8 mouse cellular contexts compared by ENCODE assay signal in genomic region chr2:174329663-174330615, GRCm38 (mm10). TPM values are rescaled to one million over a fixed set of nuclear protein-coding genes. Genes with fewer than 3 reads are reported as not detected.
DNase-seq lines count a peak whose midpoint lies in the region; ATAC-seq and TF ChIP-seq lines count a peak whose summit lies in the region.

No protein-coding gene starts in this region.

- peak overlapping the region; percentile 100 for H3K27ac ChIP-seq in heart, embryonic 15.5 days
- peak overlapping the region; percentile 21; the same call in 1 of the 2 replicates for H3K27ac ChIP-seq in thymus, adult 2 months (ENCODE audit: control insufficient read depth, insufficient read depth, low read length)

- H3K4me1 ChIP-seq in heart, embryonic 15.5 days (replicated peaks) = peaks cover 40% of the 10 kb centered on the region
- H3K4me1 ChIP-seq in thymus, adult 2 months (replicated peaks; ENCODE audit: control insufficient read depth, insufficient read depth, low read length) = peaks cover 20% of the 10 kb centered on the region

- peak; percentile 78 for DNase-seq in CD4-positive, CD25-positive, alpha-beta regulatory T cell, adult 2 months (ENCODE audit: low read depth, low spot score)
- peak; percentile 78 for DNase-seq in brain, embryonic 18.5 days (ENCODE audit: low read depth, low spot score)
- DNase-seq in fibroblast of lung, adult 2 months (ENCODE audit: low read depth) = peak; percentile 56
- peak; percentile 86 to 93 for DNase-seq in kidney, postnatal 25 days
- DNase-seq in lung, adult 18-20 months = peak; percentile 82 to 83
- DNase-seq in ovary, adult 18-20 months (ENCODE audit: low spot score) = peak; percentile 82
- DNase-seq in thymus, adult 2 months = peak; percentile 76

- no peaks in the 10 kb centered on the region for H3K36me3 ChIP-seq in heart, embryonic 15.5 days
- no peaks in the 10 kb centered on the region for H3K36me3 ChIP-seq in thymus, adult 2 months (ENCODE audit: control insufficient read depth, insufficient read depth, low read length)

- H3K9ac ChIP-seq in heart, embryonic 15.5 days = peak overlapping the region; percentile 100

- TF ChIP-seq POLR2A in thymus, adult 2 months (IDR thresholded peaks at IDR 0.05; ENCODE audit: control insufficient read depth, extremely low read depth, insufficient read depth, low read length, poor library complexity) = 0 out of 2 replicates have a peak, but pooled peaks have one; percentile 22

- peak; percentile 30; the same call in 1 of the 2 replicates for TF ChIP-seq CTCF in thymus, adult 2 months (IDR thresholded peaks at IDR 0.05; ENCODE audit: borderline replicate concordance, control insufficient read depth, extremely low read depth, insufficient read depth, low read length, poor library complexity)

- H3K4me3 ChIP-seq in heart, embryonic 15.5 days = peak overlapping the region; percentile 97
- peak overlapping the region; percentile 72 for H3K4me3 ChIP-seq in thymus, adult 2 months (ENCODE audit: control insufficient read depth, insufficient read depth, low read length)

- H3K9me3 ChIP-seq in heart, embryonic 15.5 days (replicated peaks) = no peaks in the 10 kb centered on the region

- under 1% methylated on average over 106 of the region's 131 CpGs for whole genome bisulfite sequencing in heart, embryonic 15.5 days
- 1% methylated on average over 109 of the region's 131 CpGs for WGBS in thymus, adult 2 months

- ATAC-seq in heart, embryonic 15.5 days (replicated peaks; ENCODE audit: insufficient number of reproducible peaks, insufficient read depth, low FRiP score, low read depth) = peak; percentile 87

- H3K27me3 ChIP-seq in heart, embryonic 15.5 days = no peaks in the 10 kb centered on the region
- H3K27me3 ChIP-seq in thymus, adult 2 months (ENCODE audit: control insufficient read depth, insufficient read depth, low read length) = no peaks in the 10 kb centered on the region

- peak overlapping the region; percentile 70 for H3K4me2 ChIP-seq in heart, embryonic 15.5 days

RNA-seq across cellular contexts. Expression of gene Gm20721, which starts 16.6 kb away (rescaled TPM):
- 17.1 and 32.0 TPM in 2 replicates for polyA plus RNA-seq in heart, embryonic 15.5 days (2015; fragmentation: Nextera tagmentation; extraction: Ambion mirVana)
- polyA plus RNA-seq in thymus, adult 2 months (2012; rRNA removed) = 0.07 and 0.14 TPM in 2 replicates

RNA-seq across cellular contexts. Expression of gene Gnas, which starts 45.8 kb away (rescaled TPM):
- 1,401 and 1,438 TPM in 2 replicates for polyA plus RNA-seq in heart, embryonic 15.5 days (2015; fragmentation: Nextera tagmentation; extraction: Ambion mirVana)
- polyA plus RNA-seq in thymus, adult 2 months (2012; rRNA removed) = 681 and 716 TPM in 2 replicates

Comparison
In these comparisons a context has a peak if more than half of its experiments do, and no peak if none do; other contexts are left out.
1. Peak in every context shown above with its lines: DNase-seq, ATAC-seq, H3K4me3 ChIP-seq and H3K27ac ChIP-seq.
2. RNA of gene Gm20721, which starts 16.6 kb away (polyA plus RNA-seq): 17.1 to 32.0 TPM in heart, embryonic 15.5 days; 0.07 to 0.14 TPM in thymus, adult 2 months; every median in the first group is over 10 times any median in the second.